Mouse (Mus musculus) ES-CJ7 (cell line): ENCODE data around the gene Cd37.

Source experiments
- DNase-seq: peaks from one replicate; pipeline ENCODE4 v3.0.0; 2011; ENCODE audit warnings: low read depth, low spot score

Cd37 gene

DNA sequence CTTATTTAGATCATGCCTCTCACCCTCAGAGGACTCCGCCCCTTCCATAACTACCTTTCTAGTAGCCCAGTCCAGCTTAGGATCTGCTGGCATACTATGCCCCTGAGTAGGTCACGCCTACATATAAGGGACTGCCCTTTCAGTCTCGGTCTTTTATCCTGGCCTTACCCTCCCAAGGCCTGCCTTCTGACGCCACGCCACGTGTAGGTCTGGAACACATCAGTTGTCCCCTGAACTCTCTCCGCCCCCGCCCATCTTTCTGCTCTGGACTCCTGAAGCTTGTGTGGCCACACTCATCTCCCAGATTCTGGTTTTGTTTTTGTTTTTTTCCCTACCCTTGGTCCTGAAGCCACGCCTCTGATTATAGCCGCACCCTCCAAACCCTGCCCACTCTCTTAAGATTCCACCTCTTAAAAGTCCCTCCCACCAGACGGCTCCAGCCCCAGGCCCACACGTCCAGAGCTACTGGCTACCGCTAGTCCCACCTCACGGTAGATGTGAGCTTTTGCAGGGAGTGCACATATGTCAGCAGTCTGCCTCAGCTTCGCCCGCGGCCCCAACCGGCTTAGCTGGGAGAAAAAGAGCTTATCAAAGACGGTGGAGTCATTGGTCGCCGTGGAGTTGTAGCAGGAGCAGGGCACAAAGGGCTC is 3.9 kb downstream of the Cd37 start:
- DNase-seq: peak; percentile 89

DNA sequence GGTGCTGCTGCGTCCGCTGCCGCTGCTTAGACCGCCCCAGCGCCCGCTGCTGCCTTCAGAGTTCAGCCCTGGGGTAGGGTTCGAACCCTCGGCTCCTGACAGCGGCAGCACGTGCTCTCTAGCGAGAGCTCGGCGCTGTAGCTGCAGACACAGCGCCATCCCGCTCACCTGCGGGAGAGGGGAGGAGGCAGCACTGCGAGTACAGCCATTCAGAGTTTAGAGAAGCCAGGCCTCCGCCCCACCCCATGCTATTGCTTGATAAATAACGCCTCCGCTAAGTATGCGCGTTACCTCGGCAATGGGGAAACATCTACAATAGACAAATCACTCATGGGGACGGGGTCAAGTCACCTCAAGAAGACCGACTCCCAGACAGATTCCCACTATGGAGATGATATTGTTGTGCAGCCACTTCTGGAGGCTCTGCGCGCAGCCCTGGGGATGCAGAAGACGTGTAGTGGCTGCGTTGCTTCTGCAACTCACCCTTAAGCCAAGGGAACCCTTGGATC is 4.5 kb downstream of the Cd37 start:
- DNase-seq: peak; percentile 74

DNA sequence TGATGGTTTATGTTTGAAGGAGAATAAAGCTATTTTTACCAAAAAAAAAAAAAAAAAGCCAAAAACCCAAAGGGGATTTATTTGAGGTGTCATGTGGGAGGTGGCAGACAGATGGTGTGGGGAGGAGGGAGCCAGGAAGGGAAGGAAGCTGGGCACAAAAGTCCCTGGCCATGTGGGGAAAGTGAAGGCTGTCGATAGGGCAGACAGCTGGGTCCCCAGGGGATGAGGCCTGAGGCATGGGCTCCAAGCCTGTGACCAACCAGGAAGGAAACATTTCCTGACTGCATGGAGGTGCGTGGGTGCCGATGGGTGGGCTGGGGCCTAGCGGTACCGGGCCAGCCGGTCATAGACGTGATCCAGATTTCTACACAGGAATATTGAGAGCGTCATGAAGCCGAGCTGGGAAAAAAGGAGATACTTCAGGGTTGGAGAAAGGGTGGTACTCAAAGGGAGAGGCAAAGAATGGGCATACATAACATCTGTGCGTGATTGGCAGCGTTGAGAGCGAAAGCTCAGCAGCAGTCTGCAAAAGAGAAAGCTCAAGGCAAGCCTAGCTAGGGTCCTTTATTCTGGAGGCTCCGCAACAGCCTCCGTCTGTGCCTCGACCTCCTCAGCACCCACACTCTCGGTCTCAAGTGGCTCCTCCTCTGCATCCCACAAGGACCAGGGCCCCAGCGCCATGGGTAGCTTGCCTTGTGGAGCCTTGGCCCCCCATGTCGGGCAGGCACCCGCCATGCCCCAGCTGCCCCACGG is 5.2 kb downstream of the Cd37 start:
- no peak for DNase-seq

DNA sequence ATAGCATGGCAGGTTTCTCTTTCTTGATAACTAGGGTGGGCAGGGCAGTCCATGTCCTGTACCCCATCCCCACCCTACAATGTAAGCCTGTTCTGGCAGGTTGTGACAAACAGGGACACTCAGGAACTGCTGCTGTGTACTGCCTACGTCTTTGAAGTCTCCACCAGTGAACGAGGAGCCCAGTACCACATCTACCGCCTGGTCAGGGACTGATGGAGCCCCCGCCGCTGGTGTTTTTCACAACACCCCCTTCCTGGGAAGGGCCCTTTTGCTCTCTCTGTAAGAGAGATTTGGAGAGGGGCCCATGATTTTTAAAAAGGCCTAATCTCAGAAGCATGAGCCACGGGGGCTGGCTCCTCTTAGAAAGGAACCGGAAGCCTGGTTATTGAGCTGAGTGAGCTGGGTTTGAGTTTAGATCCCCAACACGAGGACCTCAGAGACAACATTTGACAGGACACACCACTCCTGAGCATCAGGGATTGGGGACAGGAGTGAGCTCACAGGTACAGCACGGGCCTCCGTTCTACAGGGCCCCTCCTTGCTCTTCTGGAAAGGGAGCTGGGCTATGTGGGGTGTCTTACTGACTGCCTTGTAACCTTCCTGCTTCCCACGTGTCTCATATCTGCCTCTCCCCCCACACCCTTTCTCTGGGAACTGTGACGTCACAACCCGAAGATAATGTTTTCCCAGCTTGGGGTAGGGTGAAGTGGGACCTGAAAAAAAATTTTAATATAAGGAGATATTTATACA is 6.0 kb downstream of the Cd37 start:
- no peak for DNase-seq

DNA sequence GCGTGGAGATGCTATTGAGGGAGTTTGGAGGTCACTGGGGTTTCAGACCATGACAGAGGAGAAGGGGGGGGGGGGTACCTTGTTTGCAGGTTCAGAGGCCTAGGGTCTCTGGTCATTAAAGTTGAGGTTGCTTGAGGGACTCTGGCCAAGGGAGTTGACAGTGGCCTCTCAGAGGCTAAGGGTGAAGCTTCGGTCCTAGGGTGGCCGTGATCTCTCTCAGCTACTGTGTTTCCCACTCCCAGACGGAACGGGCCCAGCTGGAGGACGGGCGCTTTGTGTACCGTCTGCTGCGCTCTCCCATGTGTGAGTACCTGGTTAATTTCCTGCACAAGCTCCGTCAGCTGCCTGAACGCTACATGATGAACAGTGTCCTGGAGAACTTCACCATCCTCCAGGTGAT is 7.0 kb downstream of the Cd37 start:
- DNase-seq: no peak

DNA sequence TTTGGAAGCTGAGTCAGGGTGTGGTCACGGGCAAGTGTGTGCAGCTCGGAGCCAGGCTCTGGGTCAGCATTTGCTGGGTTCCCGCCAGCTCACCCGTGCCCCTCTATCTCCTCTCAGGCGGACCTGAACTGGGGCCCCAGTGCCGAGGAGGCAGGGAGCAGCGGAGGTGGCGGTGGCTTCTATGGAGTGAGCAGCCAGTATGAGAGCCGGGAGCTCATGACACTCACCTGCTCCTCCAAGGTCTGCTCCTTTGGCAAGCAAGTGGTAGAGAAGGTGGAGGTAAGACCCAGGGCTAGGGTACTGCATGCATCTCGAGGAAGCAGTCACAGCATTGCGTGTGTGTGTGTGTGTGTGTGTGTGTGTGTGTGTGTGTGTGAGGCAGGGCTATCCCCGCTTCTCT is 7.7 kb downstream of the Cd37 start:
- no peak for DNase-seq

DNA sequence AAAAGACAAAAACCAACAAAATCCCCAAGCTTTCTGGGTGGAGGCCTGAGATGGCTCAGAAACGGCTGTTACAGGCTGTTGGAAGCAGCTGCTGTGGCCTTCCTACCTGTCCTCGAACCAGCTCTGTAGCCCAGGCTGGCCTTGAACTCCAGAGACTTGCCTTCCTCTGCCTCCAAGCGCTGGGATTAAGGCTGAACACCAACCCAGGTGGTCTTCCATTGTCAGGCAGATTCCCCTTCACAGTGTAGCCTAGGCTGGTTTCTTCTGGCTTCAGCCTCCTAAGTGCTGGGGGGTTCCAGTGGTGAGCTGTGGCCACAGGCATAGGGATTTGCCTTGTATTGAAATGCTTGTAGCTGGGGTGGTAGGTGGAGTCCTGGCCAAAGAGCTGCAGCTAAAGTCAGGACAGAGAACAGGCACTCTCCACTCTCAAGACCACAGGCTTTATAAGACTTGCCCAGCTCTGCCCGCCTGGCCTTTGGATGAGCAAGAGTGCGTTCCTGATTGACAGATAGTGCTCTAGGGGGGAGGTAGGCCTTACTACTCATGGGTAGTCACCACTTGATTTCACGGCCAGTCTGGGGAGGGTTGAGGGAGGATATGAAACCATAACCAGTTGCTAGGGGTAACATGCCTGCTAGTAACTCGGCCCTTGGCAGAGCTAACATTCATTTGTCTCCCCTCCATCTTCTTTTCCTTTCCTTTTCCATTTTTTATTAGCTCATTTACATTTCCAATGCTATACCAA is 9.3 kb downstream of the Cd37 start:
- DNase-seq: peak; percentile 98

DNA sequence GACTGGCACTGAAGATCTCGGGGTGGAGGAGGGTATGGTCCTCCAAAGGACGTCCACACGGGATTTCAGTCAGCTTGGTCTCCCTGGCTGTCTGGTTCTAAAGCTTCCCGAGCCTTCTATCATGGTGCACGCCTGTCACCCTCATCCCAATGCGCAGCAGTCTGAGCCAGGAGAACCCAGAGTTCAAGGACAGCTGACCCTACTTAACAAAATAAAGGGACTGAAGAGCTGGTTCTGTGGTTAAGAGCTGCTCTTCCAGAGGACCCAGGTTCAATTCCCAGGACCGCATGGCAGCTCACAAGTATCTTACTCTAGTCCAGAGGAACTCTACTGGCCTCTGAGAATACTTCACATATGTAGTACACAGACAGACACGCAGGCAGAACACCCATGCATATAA is 9.9 kb downstream of the Cd37 start:
- peak; percentile 75 for DNase-seq

DNA sequence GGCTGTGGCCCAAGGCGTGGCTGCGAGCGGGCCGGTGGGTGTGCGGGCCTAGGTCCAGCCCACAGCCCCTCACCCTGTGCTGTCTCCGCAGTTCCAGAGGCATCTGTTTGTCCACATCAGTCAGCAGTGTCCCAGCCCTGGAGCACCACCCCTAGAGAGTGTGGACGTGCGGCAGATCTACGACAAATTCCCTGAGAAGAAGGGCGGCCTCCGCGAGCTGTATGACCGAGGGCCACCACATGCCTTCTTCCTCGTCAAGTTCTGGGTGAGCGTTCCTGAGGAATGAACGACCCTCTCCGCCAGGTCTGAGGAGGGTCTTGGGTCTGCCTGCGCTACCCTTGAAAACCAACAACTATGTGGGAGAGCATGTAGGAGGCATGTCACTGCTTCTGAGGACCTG is 10.4 kb downstream of the Cd37 start:
- DNase-seq: no peak

DNA sequence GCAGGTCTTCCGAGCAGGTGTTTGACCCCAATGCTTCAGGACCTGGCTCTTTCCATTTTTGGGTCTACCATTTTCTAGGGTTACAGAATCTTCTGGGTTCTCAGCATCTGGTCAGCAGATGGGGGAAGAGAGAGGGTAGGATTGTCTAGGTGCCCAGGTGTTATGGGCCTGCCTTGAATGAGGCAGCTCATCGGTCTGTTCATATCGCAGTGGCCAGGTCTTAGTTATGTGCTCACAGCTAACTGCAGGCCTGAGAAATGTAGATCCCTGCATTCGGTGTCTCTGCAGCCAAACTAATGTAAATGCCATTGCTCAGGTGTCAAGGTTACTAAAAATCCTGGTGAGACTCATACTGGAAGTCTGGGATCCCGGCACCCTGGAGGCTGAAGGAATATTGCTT is 12.5 kb downstream of the Cd37 start:
- DNase-seq: no peak

DNA sequence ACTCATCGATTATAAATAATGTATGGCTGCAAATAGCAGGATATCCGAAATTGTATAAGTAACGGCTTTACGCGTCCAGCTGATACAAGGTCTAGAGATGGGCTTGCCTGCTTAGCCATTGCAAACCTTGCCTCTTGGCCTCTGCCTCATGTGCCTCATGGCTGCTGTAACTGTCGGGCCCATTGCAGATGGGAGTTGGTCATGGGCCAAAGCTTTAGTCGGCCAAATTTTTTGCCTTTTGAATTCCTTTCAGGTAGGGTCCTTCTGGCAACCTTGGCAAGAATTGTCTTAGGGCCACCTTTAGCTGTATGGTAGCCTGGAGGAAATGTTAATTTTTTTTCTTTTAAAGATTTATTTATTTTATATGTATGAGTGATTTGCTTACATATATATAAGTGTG is 14.1 kb downstream of the Cd37 start:
- DNase-seq: no peak

DNA sequence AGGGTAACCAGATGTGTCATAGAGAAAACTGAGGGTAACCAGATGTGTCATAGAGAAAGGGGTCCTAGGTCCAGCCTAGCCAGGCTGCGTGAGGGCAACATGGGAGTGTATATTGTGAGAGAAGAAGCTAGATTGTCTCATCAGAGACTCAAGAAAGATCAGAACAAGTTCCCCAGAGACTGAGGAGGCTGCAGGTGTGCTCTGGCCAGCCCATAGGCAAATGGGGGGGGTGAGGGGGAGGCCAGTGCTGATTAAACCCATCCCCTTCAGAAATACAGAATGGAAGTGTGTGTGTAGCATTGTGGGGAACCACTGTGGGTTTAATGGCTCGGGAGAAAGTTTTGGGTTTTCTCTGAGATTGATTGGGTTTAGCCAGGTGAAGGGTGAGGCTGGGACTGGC is 17.2 kb downstream of the Cd37 start:
- no peak for DNase-seq

DNA sequence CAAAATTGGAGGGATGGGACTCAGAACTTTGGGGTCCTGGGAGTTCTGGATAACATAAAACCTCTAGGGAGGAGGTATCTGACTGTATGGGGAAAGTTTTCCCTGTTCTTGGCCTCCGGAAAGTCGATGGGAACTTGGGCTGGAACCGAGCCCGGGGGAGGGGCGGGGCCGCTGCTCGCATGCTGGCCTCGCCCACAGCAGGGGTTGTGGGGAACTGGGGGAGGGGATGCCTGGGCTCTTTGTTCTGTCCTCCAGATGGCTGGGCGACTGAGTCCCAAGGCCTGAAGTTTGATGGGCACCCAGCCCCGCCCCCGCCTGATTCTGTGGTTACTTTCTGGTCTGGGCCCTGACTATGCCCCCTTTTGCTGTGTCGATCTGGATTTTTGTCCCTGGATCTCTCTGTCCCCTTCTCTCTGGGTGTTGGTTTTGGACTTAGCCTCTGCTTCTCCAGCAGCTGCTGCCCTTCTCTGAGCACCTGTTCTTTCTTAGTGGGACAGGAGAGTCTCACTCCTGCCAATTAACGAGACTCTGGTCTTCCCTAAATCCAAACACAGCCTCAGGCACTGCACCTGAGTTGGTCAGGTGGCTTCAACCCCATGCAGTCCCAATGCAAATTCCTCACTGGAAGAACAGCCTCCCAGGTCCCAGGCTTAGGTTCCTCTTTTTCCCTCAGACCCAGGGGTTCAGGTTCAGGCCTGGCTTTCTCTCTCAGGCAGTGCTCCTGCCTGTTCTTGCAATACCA is 22.3 kb downstream of the Cd37 start:
- peak; percentile 90 for DNase-seq

DNA sequence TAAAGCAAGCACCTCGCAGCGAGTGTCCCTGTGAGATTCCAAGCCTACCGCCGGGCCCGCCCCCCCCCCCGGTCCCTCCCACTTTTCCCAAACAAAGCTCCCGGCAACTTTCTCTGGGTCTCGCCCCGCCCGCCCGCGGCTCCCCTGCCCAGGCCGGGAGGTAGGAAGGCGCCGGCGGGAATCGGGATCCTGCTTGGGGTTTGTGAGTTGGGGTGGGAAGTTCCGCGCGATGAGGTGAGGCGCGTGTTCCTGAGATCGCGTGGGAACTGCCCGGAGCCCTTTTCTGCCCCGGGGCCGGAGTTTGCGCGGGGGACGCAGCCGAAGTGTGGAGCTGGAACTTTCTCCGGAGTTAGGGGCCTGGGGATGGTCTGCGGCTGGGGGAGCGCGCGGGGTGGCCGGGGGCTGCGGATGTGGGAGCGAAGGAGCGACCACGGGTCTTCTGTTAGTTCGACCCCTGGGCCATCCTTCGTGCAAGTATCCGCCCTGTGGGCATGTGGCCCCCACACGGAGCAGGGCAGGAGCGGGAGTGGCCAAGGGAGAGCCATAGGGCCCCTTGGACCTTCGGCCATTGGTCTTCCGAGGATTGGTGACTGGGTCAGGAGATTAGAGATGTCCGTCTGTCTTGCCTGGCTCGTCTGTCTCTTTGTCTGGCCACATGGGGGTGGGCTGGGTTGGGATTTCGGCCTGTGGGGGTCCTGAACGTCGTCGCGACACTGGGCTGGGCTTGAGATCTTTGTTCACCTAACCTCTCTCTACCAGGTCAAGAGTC is 23.1 kb downstream of the Cd37 start, which contains the start of gene Tead2:
Gene Tead2, plus strand, starts transcription at position 81 of the 769 bp plus-strand sequence.
- peak; percentile 75 for DNase-seq

DNA sequence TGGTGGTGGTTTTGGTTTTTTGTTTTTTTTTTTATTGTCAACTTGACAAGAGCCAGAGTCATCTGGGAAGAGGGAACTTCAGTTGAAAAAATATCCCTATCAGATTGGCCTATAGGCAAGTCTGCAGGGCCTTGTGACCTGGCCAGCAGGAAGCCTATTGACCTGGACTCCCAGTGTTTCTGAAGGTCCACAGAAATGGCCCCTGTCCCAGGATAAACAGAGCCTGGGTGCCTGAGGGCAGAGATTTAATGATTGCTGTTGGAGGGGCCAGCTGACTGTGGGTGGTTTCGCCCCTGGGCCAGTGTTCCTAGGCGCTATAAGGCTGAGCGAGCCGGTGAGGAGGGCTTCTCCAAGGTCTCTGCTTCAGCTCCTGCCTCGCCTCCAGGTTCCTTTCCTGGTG is 25.2 kb downstream of the Cd37 start:
- DNase-seq: no peak

DNA sequence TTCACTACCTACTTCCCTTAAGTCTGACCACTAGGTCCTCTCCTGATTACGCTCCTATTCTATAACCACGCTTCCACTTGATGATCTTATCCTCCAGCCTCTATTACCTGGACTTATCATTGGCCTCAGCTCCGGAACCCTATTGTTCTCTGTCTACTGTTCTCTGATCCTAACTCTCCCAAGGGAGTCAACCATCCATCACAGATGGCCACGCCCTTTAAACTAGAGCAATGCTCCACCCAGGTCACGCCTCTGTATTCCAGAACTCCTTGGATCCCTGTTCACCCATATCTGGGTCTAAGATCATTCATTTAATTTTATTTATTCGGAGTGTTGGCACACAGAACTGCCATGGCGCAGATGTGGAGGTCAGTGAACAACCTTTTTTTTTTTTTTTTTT is 26.6 kb downstream of the Cd37 start:
- DNase-seq: peak; percentile 57

DNA sequence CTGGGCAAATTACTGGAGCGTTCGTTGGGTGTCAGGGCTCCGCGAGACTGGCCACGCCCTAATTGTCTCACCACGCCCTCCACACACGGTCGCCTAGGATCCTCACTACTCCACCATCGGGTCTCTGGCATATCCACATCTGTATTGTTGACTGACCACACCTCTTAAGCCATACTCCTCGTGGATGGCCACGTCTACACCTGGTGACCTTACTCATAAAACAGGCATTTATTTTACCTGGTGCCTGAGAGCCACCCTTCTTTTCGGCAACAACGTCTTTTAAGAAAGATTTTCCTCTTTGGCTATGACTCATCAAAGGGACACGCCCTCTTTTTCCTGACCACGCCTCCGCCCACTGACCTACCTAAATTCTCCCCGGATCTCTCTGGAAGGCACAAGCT is 27.1 kb downstream of the Cd37 start, which contains the start of gene Dkkl1:
Gene Dkkl1, minus strand, starts transcription at position 297 of the 401 bp plus-strand sequence.
- peak; percentile 73 for DNase-seq

DNA sequence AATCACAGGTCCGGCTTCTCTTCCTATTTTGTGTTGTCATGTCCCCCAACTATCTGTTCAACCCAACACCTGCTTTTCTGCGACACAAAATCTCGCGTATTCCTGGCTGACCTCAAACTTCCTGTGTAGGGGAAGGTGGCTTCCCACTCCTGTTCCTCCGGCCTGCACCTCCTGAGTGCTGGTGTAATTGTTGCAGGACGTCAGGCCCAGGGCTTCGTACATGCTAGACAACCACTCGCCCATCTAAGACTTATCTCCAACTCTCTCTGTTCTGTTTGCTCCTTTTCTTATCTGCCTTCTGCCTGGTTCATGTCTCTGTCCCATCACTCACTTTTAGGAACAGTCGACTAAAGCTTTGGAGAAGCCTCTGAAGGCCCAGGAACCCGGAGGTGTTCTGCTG is 27.8 kb downstream of the Cd37 start:
- no peak for DNase-seq

DNA sequence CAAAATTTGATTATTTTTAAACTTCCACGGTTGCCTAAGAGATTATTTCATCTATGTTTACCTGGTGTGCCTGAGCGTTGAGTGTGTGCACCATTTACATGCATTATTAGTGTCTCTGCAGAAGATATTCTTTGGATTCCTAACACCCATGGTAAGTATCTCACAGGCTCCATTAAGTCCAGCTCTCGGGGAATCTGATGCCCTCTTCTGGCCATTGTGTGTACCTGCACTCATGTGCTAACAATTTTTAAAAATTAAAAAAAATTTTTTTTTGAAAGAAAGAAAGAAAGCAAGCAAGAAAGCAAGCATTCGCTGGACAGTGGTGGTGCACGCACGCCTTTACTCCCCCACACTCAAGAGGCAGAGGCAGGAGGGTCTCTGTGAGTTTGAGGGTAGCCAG is 30.7 kb downstream of the Cd37 start:
- no peak for DNase-seq
